Mouse (Mus musculus) heart, adult 2 months (tissue): Measurements from ENCODE around the gene Gprc5b.

Source experiments
- CTCF ChIP-seq: fragments of 200-600 bp; IDR thresholded peaks from 2 replicates; pipeline ENCODE4 v1.8.1; 2022; ENCODE audit warnings: antibody characterized with exemption, mild to moderate bottlenecking, moderate library complexity
- EP300 ChIP-seq: fragments of 200-500 bp; IDR thresholded peaks from 2 replicates; pipeline ENCODE4 v1.6.1; 2011; ENCODE audit warnings: low read depth, low read length, control low read depth; ENCODE audit not compliant: insufficient read depth
- POLR2A ChIP-seq: fragments of 200-500 bp; IDR thresholded peaks from 2 replicates; pipeline ENCODE4 v1.6.1; 2011; ENCODE audit warnings: mild to moderate bottlenecking, low read depth, low read length, control low read depth; ENCODE audit not compliant: insufficient read depth

GRCm38 (mm10) chr7:118936844-118937243 is 58.2 kb downstream of the Gprc5b start:
- TF ChIP-seq CTCF, result no peak
- TF ChIP-seq POLR2A, result no peak
- TF ChIP-seq EP300, result no peak
